Comparison of ENCODE assay signal across 16 mouse cellular contexts in genomic region chr3:36455566-36455965, GRCm38 (mm10). TPM values are rescaled to one million over a fixed set of nuclear protein-coding genes. Genes with fewer than 3 reads are reported as not detected.
DNase-seq lines count a peak whose midpoint lies in the region; ATAC-seq lines count a peak whose summit lies in the region.
"Had no signal": no experiment of that assay in that cellular context is flagged by ENCODE, and none has a peak within 500 bp of the region (broad histone marks: within the 10 kb centered on the region; RNA-seq: fewer than 3 reads in every experiment).

No protein-coding gene starts in this region.

- peaks cover 9% of the 10 kb centered on the region; the same call in 1 of the 2 replicates for H3K36me3 ChIP-seq in intestine, embryonic 15.5 days

- 85% methylated on average over 3 of the region's 3 CpGs for WGBS in intestine, embryonic 15.5 days

- H3K4me1 ChIP-seq in intestine, embryonic 15.5 days (replicated peaks), result no peaks in the 10 kb centered on the region
- H3K4me1 ChIP-seq: embryonic facial prominence, embryonic 13.5 days; stomach, embryonic 15.5 days had no signal

- H3K4me3 ChIP-seq in intestine, embryonic 15.5 days (replicated peaks), result no peak overlapping the region
- H3K4me3 ChIP-seq: embryonic facial prominence, embryonic 13.5 days; layer of hippocampus, adult 2 months; stomach, embryonic 15.5 days had no signal

- intact Hi-C loops in heart, postnatal 10 days (cut with DNase I), result no loop called here

- no peaks in the 10 kb centered on the region for H3K27me3 ChIP-seq in intestine, embryonic 15.5 days (replicated peaks)
- H3K27me3 ChIP-seq: embryonic facial prominence, embryonic 13.5 days; stomach, embryonic 15.5 days had no signal

- DNase-seq in heart, postnatal 10 days, result peak; percentile 40 to 50
- no peak for DNase-seq in heart, adult 8-10 months (ENCODE audit: low spot score)
- DNase-seq in cerebellum, adult 18-20 months, result peak; percentile 39 to 44
- DNase-seq in cerebellum, postnatal 25 days, result peak; percentile 78 to 87
- DNase-seq in right cerebral cortex, postnatal 25 days, result peak; percentile 35
- DNase-seq: adrenal gland, postnatal 36 days; lung, postnatal 14 days; thymus, postnatal 4 days had no signal

- ATAC-seq in intestine, embryonic 15.5 days, result no peak
- no peak for ATAC-seq in erythroid progenitor cell, adult 5-6 weeks (replicated peaks; ENCODE audit: low FRiP score, poor library complexity, severe bottlenecking)
- ATAC-seq: forebrain, embryonic 14.5 days had no signal

- no peak overlapping the region for H3K27ac ChIP-seq in intestine, embryonic 15.5 days
- H3K27ac ChIP-seq: embryonic facial prominence, embryonic 13.5 days; layer of hippocampus, adult 2 months; liver, embryonic 14.5 days; stomach, embryonic 15.5 days had no signal

- no peak overlapping the region for H3K9ac ChIP-seq in intestine, embryonic 15.5 days
- H3K9ac ChIP-seq: embryonic facial prominence, embryonic 13.5 days; liver, embryonic 14.5 days; stomach, embryonic 15.5 days had no signal

- no peaks in the 10 kb centered on the region for H3K9me3 ChIP-seq in intestine, embryonic 15.5 days
- H3K9me3 ChIP-seq: embryonic facial prominence, embryonic 13.5 days; G1E; stomach, embryonic 15.5 days had no signal

- no peak overlapping the region for H3K4me2 ChIP-seq in intestine, embryonic 15.5 days (replicated peaks)
- H3K4me2 ChIP-seq: embryonic facial prominence, embryonic 13.5 days; stomach, embryonic 15.5 days had no signal

RNA-seq across cellular contexts. Expression of gene Anxa5, which starts 20.1 kb away (rescaled TPM):
- total RNA-seq in heart, postnatal 10 days (2021), result 100 to 1,000 TPM; 234 to 248 TPM
- total RNA-seq in heart, adult 8-10 months (2022), result 100 to 1,000 TPM; 107 to 114 (median 108) TPM
- 247 and 277 TPM in 2 replicates for polyA plus RNA-seq in intestine, embryonic 15.5 days (2015; fragmentation: Nextera tagmentation; extraction: Ambion mirVana)
- total RNA-seq in erythroid progenitor cell, adult 5-6 weeks (2015; ENCODE audit: low replicate concordance), result 47.2 and 66.2 TPM in 2 replicates
- total RNA-seq in erythroid progenitor cell, adult 5-6 weeks (2017; ENCODE audit: low replicate concordance), result 26.8 and 26.9 TPM in 2 replicates

RNA-seq across cellular contexts. Expression of gene 1810062G17Rik, which starts 20.2 kb away (rescaled TPM):
- total RNA-seq in heart, postnatal 10 days (2021), result under 1 TPM in 1 of 2 experiments, not detected in 1; 0.79 TPM
- total RNA-seq in heart, adult 8-10 months (2022), result under 1 TPM in 2 of 4 experiments, not detected in 2; 0.32 to 0.87 TPM
- 1.8 and 2.2 TPM in 2 replicates for polyA plus RNA-seq in intestine, embryonic 15.5 days (2015; fragmentation: Nextera tagmentation; extraction: Ambion mirVana)
- total RNA-seq in erythroid progenitor cell, adult 5-6 weeks (2015; ENCODE audit: low replicate concordance), result not detected in 2 replicates
- not detected in 2 replicates for total RNA-seq in erythroid progenitor cell, adult 5-6 weeks (2017; ENCODE audit: low replicate concordance)
- total RNA-seq: layer of hippocampus, adult 2 months had no signal
- polyA plus RNA-seq: forebrain, embryonic 14.5 days; G1E had no signal
